Mouse (Mus musculus): Measurements from ENCODE around the gene Ddx39b. TPM values are rescaled to one million over a fixed set of nuclear protein-coding genes. Genes with fewer than 3 reads are reported as not detected.
A peak's percentile ranks its signal among the peaks of the same experiment; 100 is the strongest.
"Not testable (repeated sequence)": the region's sequence is repeated elsewhere in the genome, so short reads cannot be mapped to it uniquely, and the experiment has no call there.

Gene Ddx39b
- total RNA-seq, 2 experiments from 2014 or later: 230 to 239 TPM

DNA sequence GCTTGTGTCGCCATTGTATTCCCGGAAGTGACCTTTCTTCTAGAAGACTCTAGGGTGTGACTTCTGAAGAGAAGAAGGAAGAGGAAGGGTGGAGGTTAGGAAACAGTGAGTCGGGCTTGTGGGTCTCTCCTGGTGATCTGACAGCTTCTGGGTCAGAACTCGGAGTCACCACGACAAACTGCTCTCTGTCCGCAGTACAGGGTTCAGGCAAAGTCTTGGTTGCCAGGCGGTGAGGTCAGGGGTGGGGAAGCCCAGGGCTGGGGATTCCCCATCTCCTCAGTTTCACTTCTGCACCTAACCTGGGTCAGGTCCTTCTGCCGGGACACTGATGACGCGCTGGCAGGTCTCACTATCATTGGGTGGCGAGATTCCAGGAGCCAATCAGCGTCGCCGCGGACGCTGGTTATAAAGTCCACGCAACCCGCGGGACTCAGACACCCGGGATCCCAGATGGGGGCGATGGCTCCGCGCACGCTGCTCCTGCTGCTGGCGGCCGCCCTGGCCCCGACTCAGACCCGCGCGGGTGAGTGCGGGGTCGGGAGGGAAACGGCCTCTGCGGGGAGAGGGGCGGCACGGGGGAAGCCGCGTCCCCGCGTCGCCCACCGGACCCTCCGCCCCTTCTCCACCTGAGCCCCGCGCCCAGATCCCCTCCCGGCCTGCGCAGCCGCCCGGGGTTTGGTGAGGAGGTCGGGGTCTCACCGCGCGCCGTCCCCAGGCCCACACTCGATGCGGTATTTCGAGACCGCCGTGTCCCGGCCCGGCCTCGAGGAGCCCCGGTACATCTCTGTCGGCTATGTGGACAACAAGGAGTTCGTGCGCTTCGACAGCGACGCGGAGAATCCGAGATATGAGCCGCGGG lies 21.3 kb downstream of the Ddx39b start, which contains the start of gene H2-D1:
Gene H2-D1 (plus strand): TSS at position 67 of the 859 bp plus-strand sequence.
- DNase-seq (ENCODE audit: low spot score in 2 of 2): peak; percentile 94 to 99
- no peak for TF ChIP-seq CTCF (conservative IDR thresholded peaks at IDR 0.05)
- peak within 1 kb of the TSS; percentile 61 for H3K4me3 ChIP-seq
- peak within 1 kb of the TSS; percentile 10; the same call in 1 of the 2 replicates for H3K27ac ChIP-seq

DNA sequence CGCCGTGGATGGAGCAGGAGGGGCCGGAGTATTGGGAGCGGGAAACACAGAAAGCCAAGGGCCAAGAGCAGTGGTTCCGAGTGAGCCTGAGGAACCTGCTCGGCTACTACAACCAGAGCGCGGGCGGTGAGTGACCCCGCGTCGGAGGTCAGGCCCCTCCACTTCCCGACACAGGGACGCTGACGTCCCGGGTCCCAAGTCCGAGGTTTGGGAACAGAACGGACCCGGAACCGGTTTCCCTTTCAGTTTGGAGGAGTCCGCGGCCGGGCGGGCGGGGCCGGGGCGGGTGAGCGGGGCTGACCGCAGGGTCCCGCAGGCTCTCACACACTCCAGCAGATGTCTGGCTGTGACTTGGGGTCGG lies 22.0 kb downstream of the Ddx39b start:
- peak overlapping the region; percentile 61 for H3K4me3 ChIP-seq
- no peak for DNase-seq (ENCODE audit: low spot score in 2 of 2)
- peak overlapping the region; percentile 10; the same call in 1 of the 2 replicates for H3K27ac ChIP-seq
- no peak for TF ChIP-seq CTCF (conservative IDR thresholded peaks at IDR 0.05)

DNA sequence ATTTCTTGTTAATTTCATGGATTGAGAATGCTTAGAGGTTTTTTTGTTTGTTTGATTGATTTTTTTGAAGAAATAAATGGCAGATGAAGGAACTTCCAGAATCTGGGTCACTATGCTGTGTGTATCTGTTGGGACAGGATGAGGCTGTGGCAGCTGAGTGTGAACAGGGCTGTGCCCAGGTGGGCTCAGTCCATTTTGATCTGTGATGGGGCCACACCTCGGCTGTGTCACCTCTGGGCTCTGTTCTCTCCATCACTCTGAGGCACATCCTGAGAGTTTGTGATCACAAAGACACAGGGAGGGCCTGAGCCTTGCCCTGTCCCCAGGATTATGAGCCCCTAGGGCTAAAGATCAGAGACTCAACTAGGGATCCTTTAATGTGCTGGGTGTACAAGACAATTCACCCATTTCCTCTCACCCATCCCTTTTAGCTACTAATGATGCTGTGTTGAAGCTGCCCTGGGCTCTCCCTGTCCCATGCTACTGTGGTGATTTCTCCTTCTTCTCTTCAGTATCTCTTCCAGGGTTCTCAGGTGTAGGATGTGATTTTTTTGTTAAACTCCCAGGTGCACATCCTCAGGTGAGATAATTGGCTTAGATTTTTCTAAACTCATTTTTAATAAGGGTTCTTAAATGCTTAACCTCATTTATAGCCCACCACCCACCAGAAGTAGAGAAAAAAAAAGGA lies 26.0 kb downstream of the Ddx39b start:
- H3K27ac ChIP-seq: no peak overlapping the region
- DNase-seq (ENCODE audit: low spot score in 2 of 2): no peak
- no peak overlapping the region for H3K4me3 ChIP-seq
- TF ChIP-seq CTCF (conservative IDR thresholded peaks at IDR 0.05): no peak

DNA sequence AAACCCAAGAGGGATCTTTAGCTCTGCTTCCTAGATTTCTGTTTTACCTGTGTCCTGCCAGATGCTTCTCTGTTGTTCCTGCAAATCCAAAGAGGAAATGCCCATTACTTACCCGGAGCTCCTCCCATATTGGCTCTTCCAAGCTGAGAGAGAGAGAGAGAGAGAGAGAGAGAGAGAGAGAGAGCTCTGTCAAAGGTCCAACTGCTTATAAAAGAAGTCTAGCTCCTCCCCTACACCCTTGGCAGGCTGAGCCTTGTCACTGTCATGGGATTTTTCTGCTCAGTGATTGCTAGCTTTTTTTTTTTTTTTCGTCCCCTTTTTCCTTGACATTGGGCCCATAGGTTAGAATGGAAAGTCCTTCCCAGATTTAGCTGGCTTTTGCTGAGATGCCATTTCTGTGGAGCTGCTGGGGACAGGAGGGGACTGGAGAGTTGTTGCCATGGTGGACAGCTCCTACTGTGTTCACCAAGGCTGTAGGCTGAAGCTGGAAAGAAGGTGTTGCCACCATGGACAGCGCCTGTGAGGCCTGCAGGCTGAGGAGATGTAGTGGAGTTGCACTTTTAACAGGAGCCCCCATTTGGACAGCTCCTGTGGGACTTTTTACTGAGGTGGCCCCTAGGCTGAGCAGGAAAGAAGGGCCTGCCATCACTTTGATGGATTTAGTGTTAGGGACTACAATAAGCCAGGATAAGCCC lies 28.3 kb downstream of the Ddx39b start:
- no peak overlapping the region for H3K4me3 ChIP-seq
- TF ChIP-seq CTCF (conservative IDR thresholded peaks at IDR 0.05): no peak
- no peak overlapping the region for H3K27ac ChIP-seq
- DNase-seq (ENCODE audit: low spot score in 2 of 2): no peak

DNA sequence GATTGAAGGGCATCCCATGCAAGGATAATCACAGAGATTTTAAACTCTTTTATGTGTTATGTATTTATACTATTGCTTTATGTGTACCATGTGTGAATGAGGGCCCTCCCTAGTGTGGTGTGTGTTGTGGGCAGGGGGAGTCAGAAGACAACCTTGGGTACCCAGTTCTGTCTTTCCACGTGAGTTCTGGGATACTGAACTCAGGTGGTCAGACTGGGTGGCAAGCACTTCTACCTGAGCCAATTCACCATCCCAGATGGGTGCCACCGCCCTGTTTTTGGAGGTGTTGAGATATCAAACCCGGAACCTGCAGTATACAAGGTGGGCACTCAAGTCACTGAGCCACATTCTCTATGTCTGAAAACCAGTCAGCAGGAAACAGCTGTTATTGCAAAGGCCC lies 30.7 kb downstream of the Ddx39b start:
- no peak for TF ChIP-seq CTCF (conservative IDR thresholded peaks at IDR 0.05)
- no peak for DNase-seq (ENCODE audit: low spot score in 2 of 2)
- Histone ChIP-seq H3K27ac (no peak overlapping the region), H3K4me3 (no peak overlapping the region)

DNA sequence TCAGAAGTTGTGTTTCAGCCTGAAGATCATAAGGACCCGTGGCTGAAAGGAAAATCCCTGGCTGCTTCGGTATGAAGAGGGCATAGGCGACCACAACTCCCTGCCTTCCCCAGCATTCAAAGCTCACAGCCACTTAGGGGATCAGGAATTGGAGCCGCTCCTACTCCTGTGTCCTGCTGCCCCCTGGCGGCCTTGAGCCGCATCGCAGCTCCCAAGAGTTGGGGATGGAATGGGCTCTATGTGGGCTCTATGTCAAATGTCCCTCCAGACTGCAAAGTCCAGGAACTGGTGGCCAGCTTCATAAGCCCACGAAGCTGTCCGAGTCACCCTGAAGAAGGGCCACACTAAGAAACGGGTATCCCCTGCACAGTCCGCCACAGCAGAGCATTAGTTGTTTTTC lies 33.2 kb downstream of the Ddx39b start:
- peak; percentile 83 to 93 for DNase-seq (ENCODE audit: low spot score in 2 of 2)
- peak; percentile 92 for TF ChIP-seq CTCF (conservative IDR thresholded peaks at IDR 0.05)
- no peak overlapping the region for H3K27ac ChIP-seq
- no peak overlapping the region for H3K4me3 ChIP-seq

DNA sequence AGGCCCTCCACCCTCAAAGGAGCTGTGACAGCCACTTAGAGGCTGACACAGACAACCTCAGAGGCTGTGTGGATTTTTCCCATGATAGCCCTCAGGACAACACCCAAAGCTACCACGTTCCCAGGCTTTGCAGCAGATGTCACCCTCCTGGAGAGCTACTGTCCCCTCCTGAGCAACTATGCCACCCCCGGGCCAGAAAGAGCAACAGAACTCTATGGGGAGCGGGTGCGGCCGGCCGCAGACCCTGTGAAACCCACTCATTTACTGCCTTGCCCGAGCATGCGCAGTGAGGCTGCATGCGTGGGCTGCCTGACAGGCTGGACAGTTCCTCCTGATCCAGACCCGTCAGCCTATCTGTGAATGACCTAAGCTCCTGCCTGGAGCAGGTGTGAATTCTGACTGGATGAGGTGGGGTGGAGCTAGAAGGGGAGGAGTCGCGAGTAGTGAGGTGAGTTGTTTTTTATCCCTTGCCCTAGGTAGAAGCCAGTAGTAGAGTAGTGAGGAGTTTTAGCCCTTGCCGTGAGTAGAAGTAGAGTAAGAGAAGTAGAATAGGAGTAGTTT lies 34.8 kb downstream of the Ddx39b start:
- no peak for DNase-seq (ENCODE audit: low spot score in 2 of 2)
- no peak for TF ChIP-seq CTCF (conservative IDR thresholded peaks at IDR 0.05)
- no peak overlapping the region for H3K4me3 ChIP-seq

DNA sequence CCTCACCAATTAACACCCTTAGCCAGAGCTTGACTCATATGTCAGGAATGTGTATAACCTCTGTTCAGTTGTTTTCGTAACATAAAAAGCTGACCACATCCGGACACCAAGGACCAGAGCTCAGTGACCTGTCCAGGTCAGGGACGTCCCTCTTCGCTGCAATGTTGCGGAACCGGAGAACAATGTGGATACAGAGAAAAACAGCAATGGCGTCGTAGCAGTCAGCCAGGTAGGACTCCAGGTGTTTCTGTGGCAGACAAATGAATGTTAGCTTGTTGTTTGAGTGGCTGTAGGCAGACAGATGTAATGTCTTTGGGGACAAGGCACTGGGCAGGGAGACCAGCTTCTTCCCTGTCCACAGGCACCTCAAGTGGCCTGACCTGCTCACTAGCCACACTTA lies 36.5 kb downstream of the Ddx39b start:
- Histone ChIP-seq H3K27ac (no peak overlapping the region), H3K4me3 (no peak overlapping the region)
- DNase-seq (ENCODE audit: low spot score in 2 of 2): no peak
- no peak for TF ChIP-seq CTCF (conservative IDR thresholded peaks at IDR 0.05)

More for the DNA sequence above, 34.8 kb downstream of the Ddx39b start:
- no peak overlapping the region for H3K27ac ChIP-seq

DNA sequence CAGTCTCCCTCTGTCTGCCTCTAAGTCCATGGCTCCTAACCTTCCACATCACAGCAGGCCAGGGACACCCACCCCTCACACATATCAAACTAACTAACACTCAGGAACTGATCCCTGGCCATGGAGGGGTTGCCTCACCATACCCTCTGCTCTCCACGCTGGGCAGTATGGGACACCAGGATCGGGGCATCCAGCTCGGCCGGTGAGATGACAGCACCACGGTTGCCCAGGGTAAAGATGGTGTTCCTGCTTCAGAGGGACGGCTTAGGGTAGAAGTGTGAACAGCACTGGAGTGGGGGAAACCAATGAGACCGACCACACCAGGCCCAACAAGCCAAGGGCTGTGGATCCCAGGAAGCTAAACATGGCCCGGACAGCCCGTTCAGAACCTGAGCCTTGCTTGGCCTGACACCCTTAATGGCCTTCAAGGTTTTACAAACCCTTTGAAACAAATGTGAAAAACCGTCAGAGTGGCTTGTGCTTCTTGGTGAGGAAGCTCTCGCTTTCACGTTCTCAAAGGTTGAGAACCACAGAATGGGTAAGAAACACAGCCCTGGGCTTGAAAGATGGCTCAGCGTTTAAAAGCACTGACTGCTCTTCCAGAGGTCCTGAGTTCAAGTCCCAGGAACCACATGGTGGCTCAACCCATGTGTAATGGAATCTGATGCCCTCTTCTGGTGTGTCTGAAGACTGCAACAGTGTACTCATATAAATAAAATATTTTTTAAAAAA lies 37.6 kb downstream of the Ddx39b start:
- TF ChIP-seq CTCF (conservative IDR thresholded peaks at IDR 0.05): peak; percentile 48
- Histone ChIP-seq H3K4me3 (no peak overlapping the region), H3K27ac (no peak overlapping the region)
- no peak for DNase-seq (ENCODE audit: low spot score in 2 of 2)

DNA sequence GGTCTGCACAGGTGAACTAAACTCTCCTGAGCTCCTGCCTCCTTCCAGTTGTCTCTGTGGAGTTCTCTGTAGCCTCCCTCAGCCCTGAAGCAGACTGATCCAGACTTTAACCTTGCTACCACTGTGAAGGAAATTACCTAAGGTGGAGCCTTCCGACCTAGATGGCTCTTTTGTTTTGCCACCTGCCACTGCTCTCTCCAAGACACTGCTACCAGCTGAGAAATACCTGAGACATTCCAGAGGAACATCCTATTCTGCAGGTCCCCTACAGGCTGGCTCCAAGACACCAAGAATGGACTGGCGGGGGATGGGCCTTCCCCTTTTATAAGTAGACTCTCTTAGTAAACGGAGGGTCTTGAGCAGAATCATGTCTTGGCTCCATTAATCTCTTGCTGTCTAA lies 38.7 kb downstream of the Ddx39b start:
- Histone ChIP-seq H3K4me3 (no peak overlapping the region), H3K27ac (no peak overlapping the region)
- DNase-seq (ENCODE audit: low spot score in 2 of 2): no peak
- no peak for TF ChIP-seq CTCF (conservative IDR thresholded peaks at IDR 0.05)

DNA sequence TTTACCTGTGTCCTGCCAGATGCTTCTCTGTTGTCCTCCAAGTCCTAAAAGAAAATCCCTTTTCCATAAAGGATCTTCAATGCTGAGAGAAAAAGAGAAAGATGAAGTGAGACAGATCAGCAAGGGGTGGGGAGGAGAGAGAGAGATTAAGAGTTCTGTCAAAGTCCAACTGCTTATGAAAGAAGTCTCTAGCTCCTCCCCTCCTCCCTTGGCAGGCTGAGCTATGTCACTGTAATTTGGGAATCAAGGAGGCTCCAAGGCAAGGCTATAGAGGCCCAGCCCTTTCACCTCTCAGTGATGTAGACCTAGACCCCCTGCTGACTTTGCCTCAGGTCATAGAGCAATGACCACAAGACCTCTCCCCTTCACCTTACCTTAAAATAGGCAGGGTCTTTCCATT lies 43.9 kb downstream of the Ddx39b start:
- no peak overlapping the region for H3K4me3 ChIP-seq
- no peak overlapping the region for H3K27ac ChIP-seq
- TF ChIP-seq CTCF (conservative IDR thresholded peaks at IDR 0.05): no peak
- DNase-seq (ENCODE audit: low spot score in 2 of 2): no peak

DNA sequence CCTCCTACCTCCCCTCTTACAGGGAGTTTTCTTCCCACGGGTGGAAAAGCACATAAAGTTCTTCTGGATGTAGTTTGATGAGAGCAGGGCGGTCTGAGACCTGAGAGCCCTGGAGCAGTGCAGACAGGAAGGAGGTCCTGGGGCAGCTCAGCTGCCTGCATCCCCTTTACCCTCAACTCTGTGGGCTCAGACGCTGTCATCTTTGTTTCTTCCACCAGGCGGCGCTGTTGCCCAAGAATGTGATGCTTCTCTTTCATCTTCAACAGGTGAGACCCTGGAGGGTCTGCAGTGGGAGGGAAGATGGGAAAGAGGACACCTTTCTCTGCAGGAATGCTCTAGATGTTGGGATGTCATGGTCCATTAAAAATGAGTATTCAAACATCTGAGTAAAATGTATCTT lies 54.2 kb downstream of the Ddx39b start:
- not testable (repeated sequence) for H3K27ac ChIP-seq, H3K4me3 ChIP-seq
- peak in 1 of 2 experiments; percentile 42 for DNase-seq (ENCODE audit: low spot score in 2 of 2)
- peak; percentile 82 for TF ChIP-seq CTCF (conservative IDR thresholded peaks at IDR 0.05)

Data from layer of hippocampus, adult 2 months (tissue).